Mouse (Mus musculus): Measurements from ENCODE around the gene Hspa1b. TPM values are rescaled to one million over a fixed set of nuclear protein-coding genes. Genes with fewer than 3 reads are reported as not detected.
A peak's percentile ranks its signal among the peaks of the same experiment; 100 is the strongest.

The Hspa1b gene
- polyA plus RNA-seq, 1 experiment from 2014 or later: 0.19 TPM

GRCm38 (mm10) chr17:34917188-34917587 lies 41.9 kb downstream of the Hspa1b start:
- Histone ChIP-seq H3K4me3 (no peak overlapping the region), H3K36me3 (peaks cover 19% of the 10 kb centered on the region), H3K27me3 (replicated peaks) (no peaks in the 10 kb centered on the region), H3K4me1 (peaks cover 3% of the 10 kb centered on the region), H3K9ac (no peak overlapping the region; the same call in 1 of the 2 replicates), H3K27ac (replicated peaks) (no peak overlapping the region), H3K4me2 (no peak overlapping the region), H3K9me3 (no peaks in the 10 kb centered on the region)
- WGBS: 65% methylated on average over 9 of the region's 9 CpGs
- ATAC-seq (ENCODE audit: extremely low read depth, insufficient number of reproducible peaks, low FRiP score, low TSS enrichment): no peak

DNA sequence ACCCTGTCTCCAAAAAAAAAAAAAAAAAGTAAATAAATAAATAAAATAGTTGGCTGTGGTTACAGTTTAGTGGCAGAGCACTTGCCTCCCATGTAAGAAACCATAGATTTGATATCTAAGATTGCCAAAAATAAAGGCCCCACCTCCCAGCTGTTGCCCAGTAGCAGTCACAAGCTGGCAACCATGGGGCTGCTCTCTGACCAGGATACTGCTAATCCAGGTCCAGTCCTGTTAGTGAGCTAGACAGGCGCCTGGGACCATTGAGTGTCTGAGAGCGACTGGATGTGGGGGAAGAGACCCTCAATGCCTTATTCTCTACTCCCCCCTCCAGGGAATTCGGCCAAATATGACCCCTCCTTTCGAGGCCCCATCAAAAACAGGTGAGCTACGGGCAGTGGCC lies 42.7 kb downstream of the Hspa1b start:
- Histone ChIP-seq H3K27ac (replicated peaks) (no peak overlapping the region), H3K4me3 (no peak overlapping the region), H3K9me3 (no peaks in the 10 kb centered on the region), H3K4me2 (no peak overlapping the region), H3K27me3 (replicated peaks) (no peaks in the 10 kb centered on the region), H3K9ac (no peak overlapping the region), H3K4me1 (peaks cover 3% of the 10 kb centered on the region), H3K36me3 (peaks cover 28% of the 10 kb centered on the region)
- 84% methylated on average over 5 of the region's 5 CpGs for WGBS
- ATAC-seq (ENCODE audit: extremely low read depth, insufficient number of reproducible peaks, low FRiP score, low TSS enrichment): no peak

DNA sequence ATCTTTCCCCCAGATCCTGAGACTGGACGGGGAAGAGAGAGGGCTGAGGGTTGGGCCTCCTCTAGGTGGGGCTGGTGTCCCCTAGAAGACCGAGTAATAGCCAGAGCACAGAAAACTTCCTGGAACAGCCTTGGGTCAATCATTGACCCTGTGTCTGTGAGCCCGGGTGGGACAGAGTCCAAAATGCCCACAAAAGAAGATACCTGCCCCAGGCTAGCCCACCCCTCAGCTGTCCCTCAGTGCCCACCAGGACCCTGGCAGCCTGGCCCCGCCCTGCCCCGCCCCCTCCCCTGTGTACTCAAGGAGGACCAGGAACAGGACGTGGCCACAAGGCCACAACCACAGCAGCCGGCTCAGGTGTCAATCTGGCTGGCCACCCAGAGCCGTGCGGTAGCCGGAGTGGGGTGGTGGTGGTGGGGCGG lies 43.6 kb downstream of the Hspa1b start:
- H3K27ac ChIP-seq (replicated peaks): no peak overlapping the region
- peaks cover 3% of the 10 kb centered on the region for H3K4me1 ChIP-seq
- no peaks in the 10 kb centered on the region for H3K9me3 ChIP-seq
- H3K27me3 ChIP-seq (replicated peaks): no peaks in the 10 kb centered on the region
- H3K9ac ChIP-seq: peak overlapping the region; percentile 63
- H3K4me3 ChIP-seq: 0 out of 2 replicates have a peak overlapping the region, but pooled peaks have one; percentile 8
- peak; percentile 30; the same call in 1 of the 2 replicates for ATAC-seq (ENCODE audit: extremely low read depth, insufficient number of reproducible peaks, low FRiP score, low TSS enrichment)
- 20% methylated on average over 11 of the region's 11 CpGs for WGBS
- H3K36me3 ChIP-seq: peaks cover 37% of the 10 kb centered on the region
- peak overlapping the region; percentile 37 for H3K4me2 ChIP-seq

DNA sequence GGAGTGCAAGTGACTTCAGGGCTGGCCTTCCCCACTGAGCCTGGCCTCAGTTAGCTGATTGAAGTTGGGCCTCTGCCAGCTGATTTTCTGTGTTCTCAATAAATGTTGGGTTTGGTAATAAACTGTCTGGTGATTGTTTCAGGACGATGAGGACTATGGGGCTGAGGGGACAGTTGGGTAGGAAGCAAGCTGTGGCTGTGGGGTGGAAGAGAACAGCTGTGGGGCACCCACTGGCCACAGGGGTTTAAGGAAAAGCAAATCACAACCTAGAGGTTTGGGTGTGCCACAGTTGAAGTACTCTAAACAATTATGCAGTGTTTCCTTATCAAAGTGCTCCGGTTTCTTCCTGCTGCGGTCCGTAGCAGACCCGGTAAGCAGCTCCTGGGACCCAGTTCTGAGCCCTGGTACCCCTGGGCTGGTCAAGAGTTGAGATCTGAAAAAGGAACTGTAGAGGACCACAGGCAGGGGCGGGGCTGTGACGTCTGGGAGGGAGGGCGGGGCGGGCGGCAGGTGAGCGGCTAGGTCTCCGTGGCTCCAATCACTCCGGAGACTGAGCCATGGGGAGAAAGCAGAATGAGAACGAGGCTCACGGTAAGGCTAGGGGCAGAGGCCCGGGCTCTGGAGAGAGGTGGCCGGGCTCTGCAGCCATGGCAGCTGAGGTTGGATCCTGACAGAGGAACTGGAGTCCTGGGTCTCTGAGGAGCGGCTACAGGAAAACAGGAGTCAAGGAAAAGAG lies 44.9 kb downstream of the Hspa1b start, which contains the start of gene Slc44a4:
Slc44a4 (plus strand) TSS at position 537 of the 736 bp plus-strand sequence.
- no peak for ATAC-seq (ENCODE audit: extremely low read depth, insufficient number of reproducible peaks, low FRiP score, low TSS enrichment)
- H3K4me1 ChIP-seq: peaks cover 3% of the 10 kb centered on the region
- H3K4me3 ChIP-seq: no peak within 1 kb of the TSS
- peak within 1 kb of the TSS; percentile 37 for H3K4me2 ChIP-seq
- peak within 1 kb of the TSS; percentile 63 for H3K9ac ChIP-seq
- no peak within 1 kb of the TSS for H3K27ac ChIP-seq (replicated peaks)
- H3K36me3 ChIP-seq: peaks cover 50% of the 10 kb centered on the region
- no peaks in the 10 kb centered on the region for H3K9me3 ChIP-seq
- no peaks in the 10 kb centered on the region for H3K27me3 ChIP-seq (replicated peaks)
- WGBS: 30% methylated on average over 18 of the region's 18 CpGs

DNA sequence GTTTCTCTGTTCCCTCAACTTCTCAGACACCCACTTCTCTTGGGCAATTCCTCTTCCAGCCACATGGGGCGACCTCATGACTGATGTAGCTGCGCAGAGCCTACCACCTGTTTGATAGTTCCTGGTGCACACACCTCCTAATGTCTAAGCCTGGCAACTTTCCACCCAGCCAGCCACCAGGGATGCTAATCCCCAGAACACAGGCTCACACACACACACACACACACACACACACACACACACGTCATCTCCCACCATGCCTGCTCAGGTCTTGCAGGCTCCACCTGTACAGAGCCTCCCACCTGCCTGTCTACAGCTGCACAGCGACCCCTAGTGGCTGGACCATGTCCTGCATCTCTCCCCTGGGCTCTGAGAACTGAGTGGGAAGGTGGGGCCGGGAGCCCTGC lies 47.1 kb downstream of the Hspa1b start:
- peaks cover 72% of the 10 kb centered on the region for H3K36me3 ChIP-seq
- ATAC-seq (ENCODE audit: extremely low read depth, insufficient number of reproducible peaks, low FRiP score, low TSS enrichment): no peak
- H3K9ac ChIP-seq: no peak overlapping the region
- no peaks in the 10 kb centered on the region for H3K9me3 ChIP-seq
- H3K4me2 ChIP-seq: no peak overlapping the region
- no peak overlapping the region for H3K27ac ChIP-seq (replicated peaks)
- WGBS: 50% methylated on average over 5 of the region's 5 CpGs
- H3K27me3 ChIP-seq (replicated peaks): no peaks in the 10 kb centered on the region
- H3K4me3 ChIP-seq: no peak overlapping the region
- peaks cover 3% of the 10 kb centered on the region for H3K4me1 ChIP-seq

GRCm38 (mm10) chr17:34910982-34911381 lies 48.1 kb downstream of the Hspa1b start:
- H3K4me2 ChIP-seq: no peak overlapping the region
- H3K36me3 ChIP-seq: peaks cover 81% of the 10 kb centered on the region
- H3K4me3 ChIP-seq: no peak overlapping the region
- no peaks in the 10 kb centered on the region for H3K27me3 ChIP-seq (replicated peaks)
- WGBS: 91% methylated on average over 10 of the region's 10 CpGs
- H3K9ac ChIP-seq: no peak overlapping the region
- no peak overlapping the region for H3K27ac ChIP-seq (replicated peaks)
- no peaks in the 10 kb centered on the region for H3K9me3 ChIP-seq
- H3K4me1 ChIP-seq: peaks cover 3% of the 10 kb centered on the region
- ATAC-seq (ENCODE audit: extremely low read depth, insufficient number of reproducible peaks, low FRiP score, low TSS enrichment): no peak

Other genes starting within 250 kb of the Hspa1b start
- 0.11 and 0.21 TPM in 2 replicates for gene C4b, start 215.4 kb downstream of the Hspa1b start, polyA plus RNA-seq (2015; fragmentation: Nextera tagmentation; extraction: Ambion mirVana)
- not detected in 2 replicates for gene Cyp21a1, start 154.7 kb downstream of the Hspa1b start, polyA plus RNA-seq (2015; fragmentation: Nextera tagmentation; extraction: Ambion mirVana)
- gene Stk19, start 122.3 kb downstream of the Hspa1b start, polyA plus RNA-seq (2015; fragmentation: Nextera tagmentation; extraction: Ambion mirVana): 17.4 and 18.3 TPM in 2 replicates
- 32.3 and 34.9 TPM in 2 replicates for gene Dxo, start 122.2 kb downstream of the Hspa1b start, polyA plus RNA-seq (2015; fragmentation: Nextera tagmentation; extraction: Ambion mirVana)
- 27.3 and 30.6 TPM in 2 replicates for gene Skiv2l, start 109.0 kb downstream of the Hspa1b start, polyA plus RNA-seq (2015; fragmentation: Nextera tagmentation; extraction: Ambion mirVana)
- gene Nelfe, start 108.8 kb downstream of the Hspa1b start, polyA plus RNA-seq (2015; fragmentation: Nextera tagmentation; extraction: Ambion mirVana): 68.5 and 70.9 TPM in 2 replicates
- gene Cfb, start 96.7 kb downstream of the Hspa1b start, polyA plus RNA-seq (2015; fragmentation: Nextera tagmentation; extraction: Ambion mirVana): 2.3 and 5.6 TPM in 2 replicates
- gene Zbtb12, start 79.8 kb downstream of the Hspa1b start, polyA plus RNA-seq (2015; fragmentation: Nextera tagmentation; extraction: Ambion mirVana): 1.5 and 2.0 TPM in 2 replicates
- gene Gm20547, start 77.2 kb downstream of the Hspa1b start, polyA plus RNA-seq (2015; fragmentation: Nextera tagmentation; extraction: Ambion mirVana): not detected in 2 replicates
- 0.84 and 1.9 TPM in 2 replicates for gene C2, start 61.0 kb downstream of the Hspa1b start, polyA plus RNA-seq (2015; fragmentation: Nextera tagmentation; extraction: Ambion mirVana)
- 38.8 and 42.4 TPM in 2 replicates for gene Ehmt2, start 60.8 kb downstream of the Hspa1b start, polyA plus RNA-seq (2015; fragmentation: Nextera tagmentation; extraction: Ambion mirVana)
- gene Slc44a4, start 44.8 kb downstream of the Hspa1b start, polyA plus RNA-seq (2015; fragmentation: Nextera tagmentation; extraction: Ambion mirVana): 0.15 TPM in 1 of 2 replicates, not detected in the other
- gene Neu1, start 28.0 kb downstream of the Hspa1b start, polyA plus RNA-seq (2015; fragmentation: Nextera tagmentation; extraction: Ambion mirVana): 18.1 and 19.2 TPM in 2 replicates
- gene Gm20481, start 10.7 kb upstream of the Hspa1b start, polyA plus RNA-seq (2015; fragmentation: Nextera tagmentation; extraction: Ambion mirVana): not detected in 2 replicates
- gene Hspa1a, start 12.9 kb upstream of the Hspa1b start, polyA plus RNA-seq (2015; fragmentation: Nextera tagmentation; extraction: Ambion mirVana): 3.9 TPM in 2 replicates
- gene Hspa1l, start 13.5 kb upstream of the Hspa1b start, polyA plus RNA-seq (2015; fragmentation: Nextera tagmentation; extraction: Ambion mirVana): 2.1 and 2.2 TPM in 2 replicates
- gene Lsm2, start 22.6 kb upstream of the Hspa1b start, polyA plus RNA-seq (2015; fragmentation: Nextera tagmentation; extraction: Ambion mirVana): 145 and 153 TPM in 2 replicates
- 59.9 and 63.0 TPM in 2 replicates for gene Vars, start 41.7 kb upstream of the Hspa1b start, polyA plus RNA-seq (2015; fragmentation: Nextera tagmentation; extraction: Ambion mirVana)
- gene Vwa7, start 57.3 kb upstream of the Hspa1b start, polyA plus RNA-seq (2015; fragmentation: Nextera tagmentation; extraction: Ambion mirVana): 0.45 and 0.52 TPM in 2 replicates
- gene Sapcd1, start 68.8 kb upstream of the Hspa1b start, polyA plus RNA-seq (2015; fragmentation: Nextera tagmentation; extraction: Ambion mirVana): 3.2 and 4.2 TPM in 2 replicates
- 4.0 and 4.1 TPM in 2 replicates for gene Msh5, start 87.5 kb upstream of the Hspa1b start, polyA plus RNA-seq (2015; fragmentation: Nextera tagmentation; extraction: Ambion mirVana)
- gene Clic1, start 90.7 kb upstream of the Hspa1b start, polyA plus RNA-seq (2015; fragmentation: Nextera tagmentation; extraction: Ambion mirVana): 351 and 389 TPM in 2 replicates
- gene Ddah2, start 99.8 kb upstream of the Hspa1b start, polyA plus RNA-seq (2015; fragmentation: Nextera tagmentation; extraction: Ambion mirVana): 194 and 207 TPM in 2 replicates
- not detected in 2 replicates for gene Ly6g6c, start 106.2 kb upstream of the Hspa1b start, polyA plus RNA-seq (2015; fragmentation: Nextera tagmentation; extraction: Ambion mirVana)
- gene Mpig6b, start 106.9 kb upstream of the Hspa1b start, polyA plus RNA-seq (2015; fragmentation: Nextera tagmentation; extraction: Ambion mirVana): 0.92 and 1.4 TPM in 2 replicates
- 0.36 and 0.62 TPM in 2 replicates for gene Ly6g6e, start 117.7 kb upstream of the Hspa1b start, polyA plus RNA-seq (2015; fragmentation: Nextera tagmentation; extraction: Ambion mirVana)
- 1.7 and 1.9 TPM in 2 replicates for gene Ly6g6d, start 118.8 kb upstream of the Hspa1b start, polyA plus RNA-seq (2015; fragmentation: Nextera tagmentation; extraction: Ambion mirVana)
- 0.73 and 1.0 TPM in 2 replicates for gene Ly6g6f, start 126.4 kb upstream of the Hspa1b start, polyA plus RNA-seq (2015; fragmentation: Nextera tagmentation; extraction: Ambion mirVana)
- gene Abhd16a, start 130.0 kb upstream of the Hspa1b start, polyA plus RNA-seq (2015; fragmentation: Nextera tagmentation; extraction: Ambion mirVana): 67.0 and 69.5 TPM in 2 replicates
- not detected in 2 replicates for gene Ly6g5c, start 149.0 kb upstream of the Hspa1b start, polyA plus RNA-seq (2015; fragmentation: Nextera tagmentation; extraction: Ambion mirVana)
- gene Ly6g5b, start 156.2 kb upstream of the Hspa1b start, polyA plus RNA-seq (2015; fragmentation: Nextera tagmentation; extraction: Ambion mirVana): 0.40 and 0.80 TPM in 2 replicates
- gene Gpank1, start 162.2 kb upstream of the Hspa1b start, polyA plus RNA-seq (2015; fragmentation: Nextera tagmentation; extraction: Ambion mirVana): 10.7 and 14.1 TPM in 2 replicates
- gene Csnk2b, start 162.8 kb upstream of the Hspa1b start, polyA plus RNA-seq (2015; fragmentation: Nextera tagmentation; extraction: Ambion mirVana): 215 and 231 TPM in 2 replicates
- 8.7 and 9.7 TPM in 2 replicates for gene D17H6S53E, start 167.1 kb upstream of the Hspa1b start, polyA plus RNA-seq (2015; fragmentation: Nextera tagmentation; extraction: Ambion mirVana)
- 2.2 and 19.0 TPM in 2 replicates for gene Apom, start 172.8 kb upstream of the Hspa1b start, polyA plus RNA-seq (2015; fragmentation: Nextera tagmentation; extraction: Ambion mirVana)
- 45.1 and 46.1 TPM in 2 replicates for gene Bag6, start 175.9 kb upstream of the Hspa1b start, polyA plus RNA-seq (2015; fragmentation: Nextera tagmentation; extraction: Ambion mirVana)
- gene Prrc2a, start 205.7 kb upstream of the Hspa1b start, polyA plus RNA-seq (2015; fragmentation: Nextera tagmentation; extraction: Ambion mirVana): 124 and 130 TPM in 2 replicates
- 6.5 and 7.8 TPM in 2 replicates for gene Aif1, start 216.8 kb upstream of the Hspa1b start, polyA plus RNA-seq (2015; fragmentation: Nextera tagmentation; extraction: Ambion mirVana)
- gene Lst1, start 229.2 kb upstream of the Hspa1b start, polyA plus RNA-seq (2015; fragmentation: Nextera tagmentation; extraction: Ambion mirVana): 8.6 and 9.9 TPM in 2 replicates
- gene Ltb, start 235.2 kb upstream of the Hspa1b start, polyA plus RNA-seq (2015; fragmentation: Nextera tagmentation; extraction: Ambion mirVana): 0.64 TPM in 1 of 2 replicates, not detected in the other
- gene Tnf, start 242.8 kb upstream of the Hspa1b start, polyA plus RNA-seq (2015; fragmentation: Nextera tagmentation; extraction: Ambion mirVana): 0.12 and 0.23 TPM in 2 replicates
- not detected in 2 replicates for gene Lta, start 246.1 kb upstream of the Hspa1b start, polyA plus RNA-seq (2015; fragmentation: Nextera tagmentation; extraction: Ambion mirVana)